Mouse (Mus musculus) olfactory bulb, adult 2 months (tissue): ENCODE measurements around the gene Prex1. TPM values are rescaled to one million over a fixed set of nuclear protein-coding genes. Genes with fewer than 3 reads are reported as not detected.
"Not testable (repeated sequence)": the region's sequence is repeated elsewhere in the genome, so short reads cannot be mapped to it uniquely, and the experiment has no call there.

Experiments used
- H3K27ac ChIP-seq: fragments of 200-500 bp; 2 replicates; pipeline ENCODE4 v1.5.1; 2012; ENCODE audit warnings: low read depth, low read length; ENCODE audit not compliant: insufficient read depth
- H3K4me1 ChIP-seq: fragments of 200-500 bp; 2 replicates; pipeline ENCODE4 v1.6.1; 2012; ENCODE audit warnings: low read length; ENCODE audit not compliant: control insufficient read depth, insufficient read depth
- H3K4me3 ChIP-seq: fragments of 200-500 bp; 2 replicates; pipeline ENCODE4 v1.5.1; 2012; ENCODE audit warnings: mild to moderate bottlenecking, low read depth, low read length, moderate library complexity; ENCODE audit not compliant: insufficient read depth
- CTCF ChIP-seq: fragments of 200-500 bp; IDR thresholded peaks from 2 replicates; pipeline ENCODE4 v1.5.1; 2012; ENCODE audit warnings: low read depth, mild to moderate bottlenecking, low read length, moderate library complexity; ENCODE audit not compliant: insufficient read depth
- POLR2A ChIP-seq: fragments of 200-500 bp; IDR thresholded peaks from 2 replicates; pipeline ENCODE4 v1.6.1; 2012; ENCODE audit warnings: mild to moderate bottlenecking, low read depth, low read length, moderate library complexity; ENCODE audit not compliant: insufficient read depth
- WGBS: fragments of 180-500 bp; shearing (Covaris S2); methylation state at CpG from one replicate; pipeline ENCODE4 v1.1.7; 2018; 5-methylcytosine and 5-hydroxymethylcytosine counted together
- polyA plus RNA-seq: library from polyadenylated mRNA; stranded (reverse); fragments of >200 nt; gene quantifications from 2 replicates; pipeline ENCODE4 v1.2.4, GENCODE M21; 2012; ENCODE audit warnings: low replicate concordance; ENCODE audit not compliant: missing spikeins, insufficient read depth, insufficient read length

The Prex1 gene
- polyA plus RNA-seq, result not detected in 2 replicates

DNA sequence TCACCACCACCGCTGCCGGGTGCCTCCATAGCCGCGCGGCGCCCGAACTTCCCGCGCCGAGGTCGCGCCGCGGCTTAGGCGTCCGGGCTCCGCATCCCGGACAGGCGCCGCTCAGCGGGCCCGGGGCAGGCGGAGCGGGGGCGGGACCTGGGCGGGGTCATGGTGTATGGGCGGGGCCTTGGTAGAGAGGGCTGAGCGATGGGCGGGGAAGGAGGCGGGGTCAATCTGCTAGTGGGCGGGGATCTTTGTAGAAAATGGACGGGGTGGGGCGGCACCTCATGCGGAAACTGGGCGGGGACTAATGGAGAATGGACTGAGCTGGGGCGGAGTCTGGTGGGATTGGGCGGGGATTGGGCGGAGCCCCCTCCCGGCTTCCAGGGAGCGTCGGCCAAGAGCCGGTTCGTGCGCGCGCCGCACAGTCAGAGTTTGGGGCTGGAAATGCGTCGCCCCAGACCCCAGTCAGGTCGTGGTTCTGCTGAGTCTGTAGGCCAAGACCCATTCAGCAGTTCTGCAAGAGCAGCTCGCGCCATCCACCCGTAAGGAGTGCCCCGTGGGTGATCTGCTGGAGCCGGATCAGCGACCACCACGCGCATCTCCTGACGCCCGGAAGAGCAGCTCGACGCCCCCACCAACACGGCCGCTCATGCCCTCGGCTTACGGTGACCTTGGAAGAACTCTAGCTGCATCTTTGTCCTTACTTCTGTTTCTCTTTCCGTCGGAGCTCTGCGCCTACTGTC lies at the start of gene Prex1:
Prex1 (minus strand) TSS at position 143 of the 737 bp plus-strand sequence.
- H3K27ac ChIP-seq, result peak within 1 kb of the TSS; percentile 38
- peaks cover 24% of the 10 kb centered on the region for H3K4me1 ChIP-seq
- peak within 1 kb of the TSS; percentile 68 for H3K4me3 ChIP-seq
- WGBS, result under 1% methylated on average over 68 of the region's 69 CpGs
- TF ChIP-seq POLR2A (peak; percentile 30), CTCF (no peak)

DNA sequence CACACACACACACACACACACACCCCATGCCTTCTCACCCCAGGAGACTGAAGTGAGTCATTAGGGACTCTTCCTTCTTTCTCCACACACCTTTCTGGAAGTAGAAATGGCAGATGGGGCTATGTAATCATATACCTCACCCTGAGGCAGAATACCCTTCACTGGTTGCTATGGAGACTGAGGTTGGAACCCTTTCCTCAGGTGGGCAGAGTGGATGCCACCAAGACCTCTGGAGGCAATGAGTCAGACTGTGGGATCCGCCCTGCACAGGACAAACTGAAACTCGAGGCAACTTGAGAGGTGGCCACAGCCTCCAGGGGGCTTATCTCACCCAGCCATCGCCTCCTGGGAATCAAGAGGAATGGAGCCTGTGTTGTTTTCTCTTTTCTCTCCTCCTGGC lies 44.3 kb upstream of the Prex1 start:
- Histone ChIP-seq H3K4me3 (no peak overlapping the region), H3K4me1 (no peaks in the 10 kb centered on the region), H3K27ac (no peak overlapping the region)
- TF ChIP-seq POLR2A (no peak), CTCF (no peak)
- 46% methylated on average over 3 of the region's 3 CpGs for WGBS

DNA sequence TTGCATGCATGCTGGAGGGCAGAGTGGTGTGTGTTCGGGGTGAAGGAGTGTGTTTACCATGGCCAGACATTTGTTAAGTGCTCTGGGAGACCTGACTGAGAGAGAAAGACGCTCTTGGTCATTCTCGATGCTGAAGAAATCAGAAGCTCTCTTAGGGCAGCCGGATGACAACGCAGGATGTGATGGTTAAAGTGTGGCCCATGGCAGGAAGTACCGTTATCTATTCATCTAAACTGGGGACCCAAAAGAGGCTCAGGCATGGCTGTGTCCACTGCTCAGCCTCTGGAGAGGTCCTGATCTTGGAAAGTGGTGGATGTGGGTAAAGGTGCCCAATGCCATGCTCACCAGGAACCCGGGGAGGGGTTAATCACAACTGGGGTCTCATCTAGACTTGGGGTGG lies 41.1 kb upstream of the Prex1 start:
- Histone ChIP-seq H3K4me3 (no peak overlapping the region), H3K27ac (no peak overlapping the region), H3K4me1 (no peaks in the 10 kb centered on the region)
- WGBS, result 95% methylated on average over 7 of the region's 7 CpGs
- TF ChIP-seq CTCF, result no peak
- no peak for TF ChIP-seq POLR2A

DNA sequence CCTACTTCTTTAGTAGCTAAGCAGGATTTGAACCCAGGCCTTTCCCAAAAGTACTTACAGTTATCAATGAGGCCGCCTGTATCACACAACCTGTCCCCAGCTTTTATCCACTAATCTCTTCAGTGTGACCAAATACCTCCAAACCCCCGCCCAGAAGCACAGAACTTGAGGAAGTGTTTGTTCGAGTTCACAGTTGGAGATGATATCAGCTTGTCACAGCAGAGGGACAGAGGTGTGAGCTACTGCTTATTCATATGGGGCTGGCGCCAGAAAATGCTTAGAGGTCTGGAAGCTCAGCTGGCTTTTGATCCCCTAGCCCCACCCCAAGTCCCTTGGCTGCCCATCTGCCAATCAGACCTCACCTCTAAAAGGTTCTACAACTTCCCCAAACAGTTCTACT lies 40.6 kb upstream of the Prex1 start:
- 88% methylated on average over 4 of the region's 4 CpGs for WGBS
- TF ChIP-seq POLR2A (no peak), CTCF (no peak)
- Histone ChIP-seq H3K4me3 (no peak overlapping the region), H3K4me1 (no peaks in the 10 kb centered on the region), H3K27ac (no peak overlapping the region)

DNA sequence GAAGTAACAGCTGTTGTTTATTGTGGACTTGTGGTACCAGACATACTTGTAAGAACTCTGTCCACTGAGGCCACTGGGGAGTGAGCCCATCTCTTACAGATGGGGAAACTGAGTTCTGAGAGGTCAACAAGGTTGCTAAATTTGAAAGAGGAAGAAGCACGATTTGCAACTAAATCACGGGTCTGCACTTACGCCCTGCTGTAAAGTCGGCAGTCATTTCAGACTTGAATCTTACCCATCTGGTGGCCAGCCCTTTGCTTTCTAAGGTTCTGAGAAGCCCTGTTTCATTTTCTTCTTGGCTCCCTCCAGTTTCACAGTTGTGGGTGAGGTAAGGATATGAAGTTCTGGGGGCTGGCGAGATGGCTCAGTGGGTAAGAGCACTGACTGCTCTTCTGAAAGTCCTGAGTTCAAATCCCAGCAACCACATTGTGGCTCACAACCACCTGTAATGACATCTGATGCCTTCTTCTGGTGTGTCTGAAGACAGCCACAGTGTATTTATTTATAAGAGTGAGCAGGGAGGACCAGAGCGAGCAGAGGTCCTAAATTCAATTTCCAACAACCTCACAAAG lies 37.1 kb upstream of the Prex1 start:
- WGBS, result 91% methylated on average over 6 of the region's 6 CpGs
- Histone ChIP-seq H3K27ac (no peak overlapping the region), H3K4me3 (no peak overlapping the region), H3K4me1 (0 out of 2 replicates have a peak, but pooled peaks cover 4% of the 10 kb centered on the region)
- TF ChIP-seq POLR2A, result no peak
- no peak for TF ChIP-seq CTCF

DNA sequence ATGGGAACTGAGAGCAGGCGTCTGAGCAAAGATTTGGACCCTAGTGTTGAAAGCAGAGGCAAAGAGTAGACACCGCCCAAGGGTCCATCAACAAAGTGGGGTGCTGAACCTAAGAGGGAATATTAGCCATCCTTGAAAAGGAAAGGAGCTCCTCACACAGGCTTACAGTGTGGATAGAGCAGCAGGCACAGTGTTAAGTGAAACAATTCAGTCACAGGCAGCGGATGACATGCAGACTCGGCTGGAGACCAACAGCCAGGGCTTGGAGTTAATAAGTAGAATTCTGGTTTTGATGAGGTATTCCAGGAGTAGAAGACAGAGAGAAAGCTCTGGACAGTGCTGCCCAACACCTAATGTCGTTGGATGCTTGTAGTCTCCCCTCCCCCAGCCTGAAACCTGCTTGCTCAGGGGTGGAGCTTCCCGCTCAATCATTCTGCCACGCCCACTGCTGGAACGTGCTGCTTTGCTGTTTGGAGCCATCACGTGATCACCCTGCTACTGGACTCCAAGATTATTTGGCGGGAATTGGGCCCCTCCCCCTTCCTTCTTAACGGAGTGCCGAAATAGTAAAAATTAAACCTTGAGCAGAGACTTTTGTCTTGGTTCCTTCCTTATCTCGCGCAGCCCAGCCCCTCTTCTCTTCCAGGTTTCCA lies 32.8 kb upstream of the Prex1 start:
- H3K27ac ChIP-seq, H3K4me3 ChIP-seq, H3K4me1 ChIP-seq: not testable (repeated sequence)
- WGBS, result 54% methylated on average over 14 of the region's 14 CpGs

DNA sequence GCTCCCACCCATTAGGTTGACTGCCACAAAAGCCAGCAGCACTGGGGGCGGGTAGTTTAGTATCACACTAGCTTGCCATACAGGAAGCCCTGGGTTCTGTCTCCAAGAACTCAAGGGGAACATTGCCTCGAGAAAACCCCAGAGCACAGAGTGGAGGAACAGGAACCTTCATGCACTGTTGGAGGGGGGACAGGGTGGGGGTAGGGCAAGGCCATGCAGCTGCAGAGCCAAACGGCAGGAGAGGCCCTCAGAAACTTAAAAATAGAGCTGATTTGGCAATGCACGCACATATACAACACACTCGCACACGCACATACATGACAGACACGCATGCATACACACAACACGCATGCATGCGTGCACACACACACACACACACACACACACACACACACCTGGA lies 32.2 kb upstream of the Prex1 start:
- Histone ChIP-seq H3K27ac (no peak overlapping the region), H3K4me1 (0 out of 2 replicates have a peak, but pooled peaks cover 4% of the 10 kb centered on the region), H3K4me3 (no peak overlapping the region)
- TF ChIP-seq CTCF (no peak), POLR2A (no peak)
- 77% methylated on average over 9 of the region's 9 CpGs for WGBS

DNA sequence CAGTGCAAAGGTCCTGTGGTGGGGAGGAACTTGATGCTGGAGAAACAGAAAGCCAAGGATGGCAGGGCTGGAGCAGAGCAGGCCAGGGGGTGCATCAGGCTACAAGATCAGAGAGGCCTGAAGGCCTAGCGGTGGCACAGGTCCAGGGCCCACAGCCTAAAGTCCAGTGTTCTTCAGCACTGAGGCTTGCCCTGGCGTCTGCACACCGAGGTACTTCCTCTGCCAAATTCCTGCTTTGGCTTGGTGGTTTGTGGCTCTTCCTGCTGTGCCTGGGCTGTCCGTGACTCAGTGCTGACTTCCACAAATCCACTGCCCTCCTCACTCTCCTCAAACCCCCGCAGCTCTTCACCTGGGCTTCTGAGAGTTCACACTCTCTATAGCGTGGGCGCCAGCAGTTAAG lies 30.8 kb upstream of the Prex1 start:
- WGBS, result 69% methylated on average over 7 of the region's 7 CpGs
- no peak overlapping the region for H3K4me3 ChIP-seq
- TF ChIP-seq POLR2A, result no peak
- no peak for TF ChIP-seq CTCF
- 0 out of 2 replicates have a peak, but pooled peaks cover 4% of the 10 kb centered on the region for H3K4me1 ChIP-seq
- no peak overlapping the region for H3K27ac ChIP-seq

DNA sequence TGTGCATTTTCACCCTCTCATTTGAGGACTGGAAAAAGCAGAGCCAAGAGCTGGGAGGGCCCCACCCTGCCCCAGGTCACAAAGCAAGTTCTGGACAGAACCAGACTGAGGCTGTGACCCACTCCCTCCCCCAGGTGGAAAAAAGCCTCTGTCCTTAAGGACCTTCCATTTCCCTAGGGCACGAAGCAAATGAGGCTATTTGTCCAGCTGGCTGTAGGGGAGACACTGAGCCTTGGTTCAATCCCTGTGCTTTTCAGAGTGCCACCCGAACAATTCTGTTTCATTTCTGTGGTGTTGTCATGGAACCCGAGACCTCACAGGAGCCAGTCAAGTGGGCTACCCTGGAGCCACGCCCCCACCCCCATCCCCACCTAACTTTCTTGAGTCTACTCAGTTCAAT lies 29.9 kb upstream of the Prex1 start:
- 0 out of 2 replicates have a peak, but pooled peaks cover 4% of the 10 kb centered on the region for H3K4me1 ChIP-seq

More for the DNA sequence above, 29.9 kb upstream of the Prex1 start:
- H3K4me3 ChIP-seq, result no peak overlapping the region
- TF ChIP-seq CTCF, result no peak
- WGBS, result 57% methylated on average over 4 of the region's 4 CpGs
- H3K27ac ChIP-seq, result no peak overlapping the region
